Mouse (Mus musculus) bone marrow, adult 2 months (tissue): ENCODE data around the gene Clcn6.
"Not testable (repeated sequence)": the region's sequence is repeated elsewhere in the genome, so short reads cannot be mapped to it uniquely, and the experiment has no call there.

Experiments used
- CTCF ChIP-seq: fragments of 200-500 bp; IDR thresholded peaks from 2 replicates; pipeline ENCODE4 v1.5.1; 2011; ENCODE audit warnings: low read length, control low read depth; ENCODE audit not compliant: control insufficient read depth, insufficient read depth
- POLR2A ChIP-seq: fragments of 200-500 bp; IDR thresholded peaks from 2 replicates; pipeline ENCODE4 v1.6.1; 2011; ENCODE audit warnings: low read depth, mild to moderate bottlenecking, control low read depth, low read length, borderline replicate concordance; ENCODE audit not compliant: control insufficient read depth

GRCm38 (mm10) chr4:148043327-148043726, 4.7 kb upstream of the Clcn6 start:
- TF ChIP-seq POLR2A, CTCF: not testable (repeated sequence)
